Mouse (Mus musculus) stomach, postnatal 0 days (tissue): ENCODE data around the gene Rbms2.

Experiments used
- CTCF ChIP-seq: IDR thresholded peaks from 2 replicates; pipeline ENCODE4 v1.5.1; 2016; ENCODE audit warnings: antibody characterized with exemption, low read depth, mild to moderate bottlenecking, moderate library complexity
- EP300 ChIP-seq: optimal IDR thresholded peaks from 2 replicates; pipeline ENCODE3; 2016; ENCODE audit warnings: antibody characterized with exemption

DNA sequence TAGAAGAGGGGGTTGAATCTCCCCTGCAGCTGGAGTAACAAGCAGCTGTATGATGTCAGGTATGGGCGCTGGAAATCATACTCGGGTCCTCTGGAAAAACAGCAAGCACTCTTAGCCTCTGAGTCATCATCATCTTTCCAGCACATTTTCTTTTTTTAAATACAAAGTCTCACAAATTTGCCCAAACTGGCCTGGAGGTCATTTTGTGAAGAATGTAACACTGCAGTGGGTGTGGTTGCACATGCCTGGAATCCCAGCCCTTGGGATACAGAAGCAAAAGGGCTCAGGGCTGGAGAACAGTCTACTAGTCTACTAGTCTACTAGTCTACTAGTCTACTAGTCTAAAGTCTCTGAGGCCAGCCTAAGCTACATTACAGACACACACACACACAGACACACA is 4.2 kb upstream of the Rbms2 start:
- no peak for TF ChIP-seq CTCF
- no peak for TF ChIP-seq EP300
